Mouse (Mus musculus) common myeloid progenitor, adult 5-6 weeks (primary cell): ENCODE data around the gene Glis1. TPM values are rescaled to one million over a fixed set of nuclear protein-coding genes. Genes with fewer than 3 reads are reported as not detected.

Experiments
- ATAC-seq: replicated peaks from 2 replicates; pipeline ENCODE4 v1.8.0; 2016; ENCODE audit warnings: low read depth, mild to moderate bottlenecking, moderate TSS enrichment, inconsistent platforms; ENCODE audit not compliant: poor library complexity, severe bottlenecking
- total RNA-seq: library from RNA; stranded (forward); fragments of 200-1000, 187-1606 nt; gene quantifications from 2 replicates; pipeline ENCODE4 v1.2.3, GENCODE M21; 2017

The Glis1 gene
- total RNA-seq: 0.34 TPM in 1 of 2 replicates, not detected in the other

- ATAC-seq: peak; percentile 63
Measured at GRCm38 (mm10) chr4:107434356-107435237, at the start of gene Glis1. Gene Glis1 (plus strand): TSS chr4:107434591.

DNA sequence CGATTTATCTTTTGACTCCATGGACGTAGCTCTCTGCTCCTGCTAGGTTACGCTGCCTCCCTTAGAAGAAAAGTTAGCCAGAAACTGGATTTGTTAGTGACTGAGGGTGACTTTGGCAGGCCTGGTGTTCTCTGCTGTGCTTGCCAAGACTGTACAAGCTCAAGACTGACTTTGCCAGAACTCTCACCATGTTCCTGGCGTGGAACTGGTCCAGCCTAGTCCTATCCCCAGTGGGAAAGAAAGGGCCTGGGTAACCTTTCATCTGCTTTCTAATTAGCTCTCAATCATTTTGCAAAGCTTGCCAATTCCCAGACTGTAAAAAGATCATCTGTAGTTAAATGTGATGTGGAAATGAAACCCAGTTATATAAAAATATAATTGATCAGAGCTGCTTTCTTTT lies 47.4 kb upstream of the Glis1 start:
- no peak for ATAC-seq

DNA sequence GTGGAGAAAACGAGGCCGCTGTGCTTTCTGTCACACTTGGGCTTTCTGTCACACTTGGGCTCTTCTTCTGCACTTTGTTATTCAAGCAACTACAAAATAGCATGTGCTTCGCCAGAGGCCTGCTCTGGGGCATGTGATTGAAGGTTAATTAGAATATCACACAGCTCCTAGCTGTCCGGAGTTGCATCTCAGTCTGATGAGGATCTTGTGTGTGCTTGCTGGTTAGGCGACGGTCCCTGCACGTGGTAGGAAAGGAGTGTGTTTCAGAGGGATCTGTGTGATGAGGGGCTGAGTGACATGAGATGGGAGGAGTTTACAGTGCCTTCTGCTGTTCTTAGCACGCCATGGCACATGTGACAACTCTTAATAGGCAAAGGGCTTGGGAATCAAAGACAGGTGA lies 46.9 kb upstream of the Glis1 start:
- no peak for ATAC-seq

DNA sequence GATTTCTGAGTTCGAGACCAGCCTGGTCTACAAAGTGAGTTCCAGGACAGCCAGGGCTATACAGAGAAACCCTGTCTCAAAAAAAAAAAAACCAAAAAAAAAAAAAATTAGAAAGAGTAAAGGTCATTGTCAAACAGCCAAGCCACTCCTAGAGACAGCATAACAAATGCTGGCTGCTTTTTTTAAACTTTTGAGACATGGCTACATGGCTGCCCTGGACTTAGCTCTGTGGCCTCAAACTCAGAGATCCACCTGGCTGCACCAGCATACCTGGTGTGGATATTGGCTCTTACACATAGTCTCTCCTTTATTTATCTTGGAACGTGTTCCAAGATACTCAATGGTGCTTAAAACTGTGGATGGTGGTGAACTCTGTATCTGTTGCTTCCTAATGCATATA lies 46.1 kb upstream of the Glis1 start:
- no peak for ATAC-seq

- no peak for ATAC-seq
Measured at GRCm38 (mm10) chr4:107389345-107389744, 45.0 kb upstream of the Glis1 start.

DNA sequence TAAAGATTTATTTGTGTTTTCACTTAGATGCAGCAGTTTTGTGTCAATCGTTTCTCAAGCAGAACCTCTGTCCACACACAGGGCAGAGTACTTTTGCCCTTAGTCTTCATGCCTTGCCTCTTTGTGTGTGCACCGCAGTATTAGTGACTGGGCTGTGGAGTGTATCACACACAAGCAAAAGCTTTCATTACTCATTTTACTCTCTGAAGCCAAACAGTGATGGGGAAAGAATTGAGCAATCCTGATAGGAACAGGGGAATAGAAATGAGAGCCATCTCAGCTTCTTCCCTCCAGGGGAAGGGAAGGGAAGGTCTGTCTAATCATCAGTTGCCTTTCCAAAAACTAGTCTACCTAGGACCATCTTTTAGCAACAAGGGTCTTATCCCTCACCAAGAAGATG lies 40.6 kb upstream of the Glis1 start:
- ATAC-seq: no peak

- ATAC-seq: no peak
Measured at GRCm38 (mm10) chr4:107420202-107420601, 14.2 kb upstream of the Glis1 start.

DNA sequence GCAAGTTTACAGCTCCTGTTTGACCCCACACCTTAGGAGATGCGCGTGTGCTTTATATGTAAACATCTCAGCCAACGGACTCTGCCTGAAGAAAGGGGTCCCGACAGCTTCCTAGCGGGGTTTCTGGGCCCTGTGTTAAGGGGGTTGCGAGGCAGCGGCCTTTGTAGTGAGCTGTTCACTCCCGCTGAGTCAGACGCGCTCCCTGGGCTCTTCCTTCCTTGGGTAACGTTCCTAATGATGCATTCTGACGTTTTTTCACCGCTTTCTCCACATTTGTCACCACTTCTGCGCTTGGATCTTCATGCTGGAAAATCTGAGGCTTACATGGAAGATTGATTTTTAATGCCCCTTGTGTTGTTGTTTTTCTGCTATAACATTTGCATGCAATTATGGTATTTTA lies 12.7 kb upstream of the Glis1 start:
- 0 out of 2 replicates have a peak, but pooled peaks have one; percentile 31 for ATAC-seq

- ATAC-seq: peak; percentile 46; the same call in 1 of the 2 replicates
Measured at GRCm38 (mm10) chr4:107422176-107422575, 12.2 kb upstream of the Glis1 start.

- ATAC-seq: no peak
Measured at GRCm38 (mm10) chr4:107425616-107426015, 8.8 kb upstream of the Glis1 start.

DNA sequence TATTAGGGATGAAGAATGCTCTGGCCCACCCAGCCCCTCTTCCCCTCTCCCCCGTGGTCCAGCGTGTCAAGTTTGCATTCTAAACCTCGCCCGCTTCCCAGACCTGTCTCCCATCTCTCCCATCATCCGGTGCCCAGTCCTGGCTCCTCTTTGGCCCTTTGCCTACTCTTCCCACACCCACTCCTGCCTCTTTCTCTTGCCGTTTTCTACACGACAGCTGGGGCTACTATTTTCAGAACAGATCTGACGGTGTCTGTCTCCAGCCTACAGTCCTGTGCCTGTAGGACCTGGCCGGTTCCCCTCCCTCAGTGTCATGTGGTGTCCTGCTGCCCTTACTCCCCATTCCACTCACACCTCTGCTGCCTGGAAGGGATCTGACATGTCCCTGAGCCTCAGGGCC lies 7.8 kb upstream of the Glis1 start:
- ATAC-seq: no peak

- no peak for ATAC-seq
Measured at GRCm38 (mm10) chr4:107432717-107433116, 1.7 kb upstream of the Glis1 start.

DNA sequence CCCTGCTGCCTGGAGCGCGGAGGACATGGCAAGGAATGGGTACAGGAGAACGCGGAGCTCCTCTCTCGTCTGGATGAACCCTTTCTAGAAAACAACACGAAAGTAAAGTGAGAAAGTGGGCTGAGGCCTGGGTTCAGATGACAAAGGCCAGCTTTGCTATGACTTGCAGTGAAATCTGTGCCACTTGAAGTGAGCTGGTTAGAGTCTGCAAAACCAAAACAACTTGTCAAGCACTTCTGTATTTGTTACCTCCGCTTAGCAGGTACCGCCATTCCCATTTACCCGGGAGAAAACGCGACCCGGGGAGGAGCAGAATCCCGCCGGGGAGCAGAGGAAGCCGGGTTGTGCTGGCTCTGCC lies 414 bp upstream of the Glis1 start:
- ATAC-seq: no peak

GRCm38 (mm10) chr4:107435238-107435946 lies 1.0 kb downstream of the Glis1 start:
- 0 out of 2 replicates have a peak, but pooled peaks have one; percentile 23 for ATAC-seq

GRCm38 (mm10) chr4:107436476-107436875 lies 2.1 kb downstream of the Glis1 start:
- no peak for ATAC-seq

- no peak for ATAC-seq
Measured at GRCm38 (mm10) chr4:107438741-107439140, 4.3 kb downstream of the Glis1 start.

DNA sequence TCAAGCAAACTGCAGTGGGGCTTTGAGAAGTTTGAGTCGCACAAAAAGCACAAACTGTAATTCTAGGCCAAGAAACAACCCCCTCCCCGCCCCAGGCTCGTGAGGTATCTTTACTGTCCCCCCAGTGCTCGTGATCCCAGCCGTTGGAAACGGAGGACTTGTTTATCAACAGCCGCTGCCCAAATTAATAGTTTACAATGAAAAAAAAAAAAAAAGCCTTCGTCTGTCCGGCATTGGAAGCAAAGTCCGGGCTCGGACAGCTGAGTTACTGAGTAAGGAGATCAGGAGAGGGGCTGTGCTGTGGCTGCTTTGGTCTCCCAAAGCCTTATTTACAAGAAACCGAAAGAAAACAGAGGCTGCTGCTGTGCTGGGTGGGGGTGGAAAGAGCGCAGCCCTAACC lies 5.9 kb downstream of the Glis1 start:
- ATAC-seq: no peak

- no peak for ATAC-seq
Measured at GRCm38 (mm10) chr4:107442288-107442687, 7.9 kb downstream of the Glis1 start.

DNA sequence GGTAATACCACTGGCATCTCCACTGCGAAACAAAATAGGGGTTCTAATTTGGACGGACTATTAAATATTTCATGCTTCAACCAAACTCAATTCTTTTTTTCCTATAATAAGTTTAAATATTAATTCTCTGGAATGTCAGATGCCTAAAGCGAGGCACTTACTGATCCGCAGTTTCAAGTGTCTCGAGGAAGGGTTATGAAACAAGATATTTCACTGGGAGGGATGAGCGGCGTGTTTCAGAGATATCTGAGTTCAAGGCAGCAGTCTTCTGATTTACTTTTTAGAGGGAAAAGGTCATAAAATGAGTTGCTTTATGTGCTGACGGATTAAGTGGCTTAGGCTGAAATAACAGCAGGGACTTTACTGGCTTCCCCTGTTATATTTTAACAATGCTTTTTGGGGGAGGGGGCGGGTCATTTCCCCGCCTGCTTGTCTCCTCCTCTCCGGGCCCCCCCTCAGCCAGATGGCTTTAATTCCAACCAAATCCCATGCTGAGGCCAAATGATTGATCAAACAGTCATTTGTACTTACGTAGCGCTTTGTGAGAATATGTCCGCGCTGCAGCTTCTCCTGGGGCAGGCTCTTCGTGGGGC lies 8.6 kb downstream of the Glis1 start:
- no peak for ATAC-seq

DNA sequence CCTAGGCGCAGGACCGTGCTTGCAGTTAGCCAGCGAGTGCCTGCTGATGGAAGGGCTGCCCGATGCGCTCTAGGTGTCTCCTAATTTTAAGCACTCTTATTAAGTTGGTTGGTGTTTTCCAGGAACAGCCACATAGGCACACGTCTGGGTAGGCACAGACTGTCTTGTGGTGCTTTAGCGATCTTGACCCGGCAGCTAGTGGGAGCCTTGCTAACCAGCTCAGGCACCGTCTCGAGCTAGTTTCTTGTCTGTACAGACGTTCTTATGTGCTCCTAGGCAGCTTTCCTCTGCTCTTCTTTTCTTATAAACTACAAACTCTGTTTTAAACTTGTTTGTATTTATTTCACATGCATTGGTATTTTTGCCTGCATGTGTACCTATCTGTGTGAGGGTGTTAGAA lies 9.2 kb downstream of the Glis1 start:
- ATAC-seq: no peak

DNA sequence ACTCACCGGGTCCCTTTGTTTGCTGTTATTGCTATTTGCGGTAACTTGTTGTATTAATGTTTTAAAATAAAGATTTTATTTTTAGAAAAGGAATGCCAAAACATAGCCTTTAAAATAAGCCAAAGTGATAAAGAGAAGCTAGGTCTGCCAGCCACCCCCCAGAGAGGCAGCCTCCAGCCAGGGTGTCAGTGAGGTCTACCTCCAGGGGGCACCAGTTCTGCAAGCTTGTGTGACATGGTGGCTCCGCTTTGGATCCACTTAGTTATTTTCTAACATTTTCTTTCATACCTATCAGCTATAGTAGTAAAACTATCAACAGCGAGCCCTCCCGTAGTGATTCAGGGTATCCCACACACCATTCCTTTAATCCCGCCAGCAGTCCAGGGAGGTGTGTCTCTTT lies 14.1 kb downstream of the Glis1 start:
- peak; percentile 60; the same call in 1 of the 2 replicates for ATAC-seq
